Mouse (Mus musculus): ENCODE measurements around the gene Psip1.

Psip1 gene

DNA sequence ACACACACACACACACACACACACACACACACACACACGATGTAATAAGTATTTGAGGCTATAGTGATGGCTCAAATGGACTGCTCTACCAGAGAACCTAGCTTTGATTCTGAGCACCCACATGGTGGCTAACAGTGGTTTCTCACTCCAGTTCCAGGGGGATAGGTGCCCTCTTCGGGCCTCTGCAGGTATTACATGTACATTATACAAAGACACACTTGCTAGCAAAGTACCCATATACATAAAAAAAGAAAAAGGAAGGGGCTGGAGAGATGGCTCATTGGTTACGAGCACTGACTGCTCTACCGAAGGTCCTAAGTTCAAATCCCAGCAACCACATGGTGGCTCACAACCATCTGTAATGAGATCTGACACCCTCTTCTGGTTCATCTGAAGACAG, 57.4 kb downstream of the Psip1 start:
- in situ Hi-C loops (cut with MboI; ENCODE audit: low pct_unique_long_range_greater_than_20kb in 1 of 2, low sequenced_read_pairs in 2 of 2, unreplicated experiment in 1 of 2), result no loop called here

DNA sequence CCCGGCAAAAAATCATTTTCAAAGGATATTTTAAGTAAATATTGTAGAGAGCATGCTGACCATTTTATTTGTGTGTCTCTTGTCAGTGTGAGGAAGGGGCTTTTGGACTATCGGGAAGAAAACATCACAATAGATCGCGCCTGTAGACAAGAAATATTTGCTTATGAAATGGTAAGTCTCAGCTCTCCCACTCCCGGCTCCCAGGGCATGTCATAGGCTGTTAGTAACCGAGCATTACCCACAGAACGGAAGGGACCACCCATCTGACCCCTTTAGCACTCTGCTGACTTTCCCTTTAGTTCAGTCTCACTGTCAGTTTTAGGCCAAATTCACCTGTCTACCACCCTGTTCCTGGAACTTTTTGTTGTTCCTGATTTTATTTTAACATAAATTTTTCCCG, 58.6 kb downstream of the Psip1 start:
- in situ Hi-C loops (cut with MboI; ENCODE audit: low pct_unique_long_range_greater_than_20kb in 1 of 2, low sequenced_read_pairs in 2 of 2, unreplicated experiment in 1 of 2), result no loop called here

DNA sequence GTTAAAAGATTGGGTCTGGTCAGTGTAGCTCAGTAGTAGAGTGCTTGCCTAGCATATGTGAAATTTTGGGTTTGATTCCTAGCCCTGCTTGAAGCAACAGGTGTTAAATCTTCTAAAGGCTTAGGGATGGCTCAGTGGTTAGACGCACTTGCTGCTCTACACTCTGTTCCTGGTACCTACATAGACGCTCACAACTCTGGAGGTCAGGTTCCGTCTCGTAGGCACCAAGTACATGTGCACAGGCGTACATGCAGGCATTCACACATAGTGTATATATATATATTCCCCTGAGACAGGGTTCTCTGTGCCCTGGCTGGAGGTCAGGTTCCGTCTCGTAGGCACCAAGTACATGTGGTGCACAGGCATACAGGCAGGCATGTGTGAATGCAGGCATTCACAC, 59.1 kb downstream of the Psip1 start:
- in situ Hi-C loops (cut with MboI; ENCODE audit: low pct_unique_long_range_greater_than_20kb in 1 of 2, low sequenced_read_pairs in 2 of 2, unreplicated experiment in 1 of 2), result no loop called here

DNA sequence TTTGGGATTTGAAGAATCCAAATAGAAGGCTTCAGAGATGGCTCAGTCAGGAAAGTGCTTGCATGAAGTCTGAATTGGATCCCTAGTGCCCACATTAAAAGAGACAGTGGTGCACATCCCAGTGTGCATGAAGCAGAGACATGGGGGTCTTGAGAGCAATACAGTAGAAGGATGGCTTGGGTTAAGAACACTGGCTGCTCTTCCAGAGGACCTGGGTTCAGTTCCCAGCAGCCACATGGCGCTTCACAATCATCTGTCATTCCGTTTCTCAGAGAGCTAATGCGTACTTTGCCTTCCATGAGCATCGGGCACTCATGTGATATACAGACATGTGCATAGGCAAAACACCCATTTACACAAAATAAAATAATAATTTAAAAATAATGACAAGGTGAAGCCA, 61.1 kb downstream of the Psip1 start:
- in situ Hi-C loops (cut with MboI; ENCODE audit: low pct_unique_long_range_greater_than_20kb in 1 of 2, low sequenced_read_pairs in 2 of 2, unreplicated experiment in 1 of 2), result no loop called here

DNA sequence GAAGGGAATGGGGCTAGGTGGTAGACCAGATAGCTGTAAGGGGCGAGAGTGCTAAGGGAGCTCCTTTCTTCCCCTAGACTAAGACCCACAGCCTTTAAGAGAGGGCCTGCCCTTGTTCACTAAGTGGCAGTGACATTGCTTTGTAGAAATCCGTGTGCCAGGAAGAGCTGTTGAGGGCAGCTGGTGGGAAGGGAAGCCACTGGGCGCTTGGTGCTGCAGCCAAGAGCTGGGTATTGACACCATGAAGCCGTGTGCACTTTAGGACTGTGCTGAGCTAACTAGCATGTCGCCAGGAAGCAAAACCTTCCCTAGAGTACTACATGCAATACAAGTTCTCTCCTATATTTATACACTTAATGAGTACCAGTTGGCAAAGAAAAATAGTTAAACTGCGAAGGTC, 62.6 kb downstream of the Psip1 start:
- in situ Hi-C loops (cut with MboI; ENCODE audit: low pct_unique_long_range_greater_than_20kb in 1 of 2, low sequenced_read_pairs in 2 of 2, unreplicated experiment in 1 of 2), result no loop called here

DNA sequence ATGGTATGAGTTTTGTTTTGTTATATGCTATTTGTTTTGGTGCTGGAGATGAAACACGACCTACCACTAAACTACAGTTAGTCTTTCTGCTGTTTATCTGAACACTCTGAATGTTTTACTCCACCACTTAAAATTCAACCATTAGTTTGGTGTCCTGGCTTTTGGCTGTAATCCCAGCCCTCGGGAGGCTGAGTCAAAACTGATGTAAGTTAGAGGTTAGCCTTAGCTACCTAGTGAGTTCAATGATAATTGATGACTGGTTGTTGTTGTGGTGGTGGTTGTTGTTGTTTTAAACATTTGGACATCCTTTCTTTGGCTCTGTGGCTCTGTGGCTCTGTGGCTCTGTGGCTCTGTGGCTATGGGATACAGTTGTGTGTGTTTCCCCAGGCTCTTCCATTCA, 67.5 kb downstream of the Psip1 start:
- in situ Hi-C loops (cut with MboI; ENCODE audit: low pct_unique_long_range_greater_than_20kb in 1 of 2, low sequenced_read_pairs in 2 of 2, unreplicated experiment in 1 of 2), result no loop called here

DNA sequence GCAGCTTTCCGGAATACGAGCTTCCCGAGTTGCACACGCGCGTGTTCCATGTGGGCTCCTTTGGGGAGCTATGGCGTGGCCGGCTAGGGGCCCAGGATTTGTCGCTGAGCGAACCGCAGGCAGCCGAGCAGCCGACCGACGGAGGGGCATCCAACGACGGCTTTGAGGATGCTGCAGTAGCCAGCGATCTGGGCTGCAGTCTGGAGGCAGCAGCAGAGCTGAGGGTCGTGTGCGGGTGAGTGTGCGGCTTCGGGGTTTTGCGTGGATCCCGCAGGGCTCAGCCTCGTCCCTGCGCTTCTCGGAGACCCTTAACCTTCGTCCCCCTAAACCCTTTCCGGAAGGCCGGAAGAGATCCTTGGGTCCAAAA, 68.5 kb downstream of the Psip1 start:
- in situ Hi-C loops (cut with MboI; ENCODE audit: low pct_unique_long_range_greater_than_20kb in 1 of 2, low sequenced_read_pairs in 2 of 2, unreplicated experiment in 1 of 2), result no loop called here

DNA sequence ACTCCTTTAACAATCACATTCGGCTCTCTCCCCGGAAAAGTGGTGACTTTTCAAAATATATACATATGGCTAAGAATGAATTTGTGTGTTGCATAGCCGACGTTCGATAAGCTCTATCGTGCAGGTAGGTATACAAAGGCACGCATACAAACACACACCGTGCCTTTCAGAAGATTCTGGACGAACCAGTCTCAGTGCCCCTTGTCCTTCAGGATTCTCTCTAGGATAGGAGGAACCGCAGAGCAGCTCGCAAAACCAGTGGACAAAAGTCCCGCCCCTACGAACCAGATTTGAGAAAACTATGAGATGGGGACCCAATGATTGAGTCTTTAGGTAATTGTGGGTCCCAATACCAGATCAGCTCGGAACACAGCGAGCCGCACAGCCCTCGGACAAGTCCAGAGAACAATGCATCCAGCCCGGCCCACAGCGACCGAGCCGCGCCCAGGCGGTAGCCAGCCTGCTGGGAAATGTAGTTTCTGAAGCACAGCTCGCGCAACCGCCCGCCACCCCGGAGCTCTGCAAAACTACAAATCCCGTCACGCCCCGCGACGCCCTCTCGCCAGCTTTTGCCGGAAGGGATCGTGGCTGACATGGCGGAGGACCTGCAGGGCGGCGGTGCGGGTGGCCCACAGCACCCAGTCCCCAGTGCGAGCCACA, 69.0 kb downstream of the Psip1 start, which contains the start of gene Snapc3:
Gene Snapc3 (plus strand): TSS at position 565 of the 660 bp plus-strand sequence.
- in situ Hi-C loops (cut with MboI; ENCODE audit: low pct_unique_long_range_greater_than_20kb in 1 of 2, low sequenced_read_pairs in 2 of 2, unreplicated experiment in 1 of 2), result no loop called here

DNA sequence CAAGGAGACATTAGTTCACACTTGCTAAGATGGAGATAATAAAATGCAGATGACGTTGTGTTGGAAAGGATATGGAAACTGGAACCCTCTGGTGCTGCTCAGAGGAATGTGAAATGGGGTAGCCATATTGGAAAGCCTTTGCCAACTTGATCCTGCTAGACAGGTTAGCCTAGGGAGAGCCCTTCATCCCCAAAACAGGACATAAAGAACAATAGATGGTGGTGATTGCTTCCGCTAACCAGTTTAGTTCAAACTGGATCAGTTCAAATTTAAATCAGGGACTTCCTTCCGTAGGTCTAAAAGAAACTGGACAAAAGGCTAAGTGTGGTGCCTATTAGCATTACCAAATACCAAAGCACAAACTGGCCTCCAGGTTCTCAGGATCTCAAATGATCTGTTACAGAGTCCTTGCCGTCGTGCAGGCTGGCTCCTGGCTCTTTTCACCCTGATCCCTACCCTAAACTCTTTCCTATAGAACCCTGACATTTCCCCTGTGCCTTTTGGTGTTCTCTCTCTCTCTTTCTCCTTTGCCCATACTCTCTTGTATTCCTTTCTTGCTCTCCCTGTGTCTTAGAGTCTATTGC, 71.9 kb downstream of the Psip1 start:
- in situ Hi-C loops (cut with MboI; ENCODE audit: low pct_unique_long_range_greater_than_20kb in 1 of 2, low sequenced_read_pairs in 2 of 2, unreplicated experiment in 1 of 2), result no loop called here

DNA sequence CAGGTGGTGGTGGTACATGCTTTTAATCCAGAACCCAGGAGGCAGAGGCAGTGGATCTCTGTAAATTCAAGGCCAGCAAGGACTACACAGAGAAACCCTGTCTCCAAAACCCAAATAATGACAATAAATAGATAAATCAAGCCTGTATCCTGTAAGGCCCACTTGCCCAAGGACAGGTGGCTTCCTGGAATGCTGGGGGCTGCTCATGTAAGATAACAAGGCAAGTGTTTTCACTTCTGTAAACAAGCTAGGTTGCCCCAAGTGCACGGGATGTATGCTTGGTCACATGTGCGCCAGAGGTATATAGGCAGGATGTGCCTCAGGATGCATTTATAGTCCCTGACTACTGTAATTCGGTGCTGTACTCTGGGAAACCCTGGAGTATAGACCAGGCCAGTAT, 74.2 kb downstream of the Psip1 start:
- in situ Hi-C loops (cut with MboI; ENCODE audit: low pct_unique_long_range_greater_than_20kb in 1 of 2, low sequenced_read_pairs in 2 of 2, unreplicated experiment in 1 of 2), result no loop called here

DNA sequence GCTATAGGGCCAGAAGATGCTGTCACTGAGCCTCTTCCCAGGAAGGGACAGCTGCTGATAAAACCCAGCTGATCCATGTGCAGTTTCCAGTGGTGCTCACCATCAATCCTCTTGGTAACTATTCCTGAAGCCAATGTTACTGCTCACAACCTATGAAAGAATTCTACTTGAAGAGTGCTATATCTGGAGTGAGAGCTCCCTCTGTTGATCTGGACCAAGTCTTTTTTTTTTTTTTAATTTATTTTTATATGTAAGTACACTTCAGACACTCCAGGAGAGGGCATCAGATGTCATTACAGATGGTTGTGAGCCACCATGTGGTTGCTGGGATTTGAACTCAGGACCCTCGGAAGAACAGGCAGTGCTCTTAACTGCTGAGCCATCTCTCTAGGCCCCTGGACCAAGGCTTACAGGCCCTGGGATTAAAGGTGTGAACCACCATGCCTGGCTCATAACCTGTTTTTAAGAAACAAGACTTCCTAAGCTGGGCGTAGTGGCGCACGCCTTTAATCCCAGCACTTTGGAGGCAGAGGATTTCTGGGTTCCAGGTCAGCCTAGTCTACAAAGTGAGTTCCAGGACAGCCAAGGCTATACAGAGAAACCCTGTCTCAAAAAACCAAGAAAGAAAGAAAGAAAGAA, 76.3 kb downstream of the Psip1 start:
- in situ Hi-C loops (cut with MboI; ENCODE audit: low pct_unique_long_range_greater_than_20kb in 1 of 2, low sequenced_read_pairs in 2 of 2, unreplicated experiment in 1 of 2), result no loop called here

DNA sequence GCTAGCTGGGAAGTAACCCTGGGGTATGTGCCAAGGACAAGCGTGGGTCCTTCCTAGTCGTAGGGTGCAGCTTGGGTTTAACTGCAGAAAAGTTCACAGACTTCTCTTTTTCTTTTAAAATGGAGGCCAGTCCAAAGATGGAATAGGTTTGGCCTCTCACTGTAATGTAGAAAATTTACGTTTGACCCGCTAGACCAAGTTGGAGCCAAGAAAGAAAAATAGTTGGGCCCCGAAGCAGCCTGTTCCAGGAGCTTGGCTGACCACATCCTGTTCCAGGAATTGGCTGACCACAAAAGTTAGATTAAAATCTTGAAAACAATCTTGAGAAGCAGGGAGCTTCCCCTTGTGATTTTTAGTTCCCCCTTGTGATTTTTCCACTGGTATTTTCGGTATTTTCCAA, 78.6 kb downstream of the Psip1 start:
- in situ Hi-C loops (cut with MboI; ENCODE audit: low pct_unique_long_range_greater_than_20kb in 1 of 2, low sequenced_read_pairs in 2 of 2, unreplicated experiment in 1 of 2), result no loop called here

All from mouse embryonic stem cell (cell line).